Mouse (Mus musculus) thymus, postnatal 14 days (tissue): ENCODE results near the gene Tmod1.

Experiments used
- DNase-seq: peaks from one replicate; pipeline ENCODE4 v3.0.0; 2021

The Tmod1 gene

GRCm38 (mm10) chr4:46038892-46039751 is at the start of gene Tmod1:
Gene Tmod1 (plus strand): TSS chr4:46038935.
- peak; percentile 69 for DNase-seq

GRCm38 (mm10) chr4:45990427-45991135 is 48.2 kb upstream of the Tmod1 start:
- DNase-seq, result no peak

- DNase-seq, result no peak
Measured at GRCm38 (mm10) chr4:45998536-45998935, 40.2 kb upstream of the Tmod1 start.

DNA sequence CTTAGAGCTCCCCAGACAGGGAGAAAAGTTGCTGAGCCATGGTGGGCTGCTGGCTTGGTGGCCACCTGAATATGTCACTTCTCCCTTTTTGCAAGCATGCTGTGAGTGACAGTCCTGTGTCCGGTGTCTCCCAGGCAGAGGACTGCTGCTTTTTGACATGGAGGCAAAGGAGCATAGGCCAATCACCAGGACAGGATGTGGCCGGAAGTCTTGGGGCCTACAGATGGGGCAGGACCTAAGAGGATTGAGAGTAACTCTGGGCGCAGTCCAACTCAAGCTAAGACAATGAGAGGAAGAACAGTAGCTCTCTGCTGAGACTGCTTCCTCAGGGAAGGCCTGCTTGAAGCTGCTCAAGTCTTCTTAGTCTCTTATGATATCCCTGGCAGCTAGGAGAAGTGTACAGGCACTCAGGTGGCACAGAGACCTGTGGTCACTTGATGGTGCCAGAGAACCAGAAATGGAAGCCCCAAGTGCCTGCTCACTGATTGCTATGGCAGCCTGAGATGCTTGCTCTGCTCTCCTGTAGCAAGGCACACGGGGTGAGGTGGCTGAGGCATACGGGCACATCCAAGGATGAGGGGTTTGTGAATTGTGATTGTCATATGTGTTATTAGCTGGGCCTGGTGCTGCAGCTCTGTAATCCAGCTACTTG is 30.5 kb upstream of the Tmod1 start:
- no peak for DNase-seq

DNA sequence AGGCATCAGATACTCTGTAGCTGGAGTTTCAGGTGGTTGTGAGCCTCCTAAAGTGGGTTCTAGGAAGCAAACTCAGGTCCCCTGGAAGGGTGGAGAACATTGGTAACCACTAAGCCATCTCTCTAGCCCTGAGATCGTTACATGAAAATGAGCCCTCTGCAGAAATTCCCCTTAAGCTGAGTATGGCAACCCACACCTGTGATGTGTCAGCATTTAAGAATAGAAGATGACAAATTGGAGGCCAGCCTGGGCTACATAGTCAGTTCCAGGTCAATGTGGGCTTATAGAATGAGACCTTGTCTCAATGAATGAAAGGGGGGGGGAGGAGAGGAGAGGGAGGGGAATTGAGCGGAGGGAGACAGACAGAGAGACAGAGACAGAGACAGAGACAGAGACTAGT is 27.0 kb upstream of the Tmod1 start:
- DNase-seq, result no peak

DNA sequence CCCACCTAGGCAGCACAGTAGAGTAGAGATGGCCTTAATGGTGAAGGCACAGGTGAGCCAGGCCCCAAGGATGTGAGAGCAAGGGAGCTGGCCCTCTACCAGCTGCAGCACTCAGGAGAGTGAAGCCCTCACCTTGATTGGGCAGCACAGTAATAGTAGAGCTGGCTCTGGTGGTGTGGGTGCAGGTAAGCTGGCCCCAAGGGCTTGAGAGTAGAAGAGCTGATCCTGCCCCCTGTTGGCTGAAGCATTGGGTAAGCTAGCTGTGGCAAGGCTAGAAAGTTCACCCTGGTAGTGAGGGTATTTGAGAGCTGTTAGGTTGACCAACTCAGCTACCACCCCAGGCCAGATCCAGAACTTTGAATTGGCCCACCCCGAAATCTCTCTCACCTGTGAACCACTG is 23.1 kb upstream of the Tmod1 start:
- DNase-seq, result no peak

- DNase-seq, result no peak
Measured at GRCm38 (mm10) chr4:46023021-46023481, 15.7 kb upstream of the Tmod1 start.

DNA sequence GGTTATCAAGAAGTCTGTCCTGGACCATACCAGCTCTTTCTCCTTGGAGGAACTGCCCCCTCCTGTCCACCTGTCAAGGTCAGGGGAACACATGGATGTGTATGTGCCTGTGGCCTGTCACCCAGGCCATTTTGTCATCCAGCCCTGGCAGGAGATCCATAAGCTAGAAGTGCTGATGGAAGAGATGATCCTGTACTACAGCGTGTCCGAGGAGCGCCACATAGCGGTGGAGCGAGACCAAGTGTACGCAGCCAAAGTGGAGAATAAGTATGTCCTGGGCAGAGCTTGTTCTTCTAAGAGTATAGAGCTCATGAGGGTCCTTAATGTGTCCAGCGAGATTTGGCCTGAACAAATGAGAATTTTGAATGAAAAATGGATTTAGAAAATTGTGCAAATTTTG is 12.8 kb upstream of the Tmod1 start:
- DNase-seq, result no peak

DNA sequence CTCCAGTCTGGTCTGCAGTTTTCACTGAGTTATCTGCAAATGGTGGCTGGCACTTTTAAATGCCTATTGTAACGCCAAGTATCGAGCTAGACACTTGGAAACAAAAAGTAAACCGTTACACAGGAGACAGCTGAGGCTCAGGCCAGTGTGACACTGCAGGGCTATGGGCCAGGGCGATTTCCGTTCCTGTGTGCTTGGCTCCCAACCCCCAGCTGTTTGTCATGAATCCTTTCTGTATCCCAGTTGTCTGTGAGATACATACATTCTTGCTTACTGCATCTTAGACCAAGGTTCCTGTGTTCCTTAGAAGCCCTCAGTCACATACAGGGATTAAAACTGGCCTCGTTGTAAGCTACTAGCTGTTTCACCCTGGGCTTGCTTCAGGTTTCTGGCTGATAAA is 10.5 kb upstream of the Tmod1 start:
- no peak for DNase-seq

GRCm38 (mm10) chr4:46028781-46029180 is 10.0 kb upstream of the Tmod1 start:
- DNase-seq, result no peak

DNA sequence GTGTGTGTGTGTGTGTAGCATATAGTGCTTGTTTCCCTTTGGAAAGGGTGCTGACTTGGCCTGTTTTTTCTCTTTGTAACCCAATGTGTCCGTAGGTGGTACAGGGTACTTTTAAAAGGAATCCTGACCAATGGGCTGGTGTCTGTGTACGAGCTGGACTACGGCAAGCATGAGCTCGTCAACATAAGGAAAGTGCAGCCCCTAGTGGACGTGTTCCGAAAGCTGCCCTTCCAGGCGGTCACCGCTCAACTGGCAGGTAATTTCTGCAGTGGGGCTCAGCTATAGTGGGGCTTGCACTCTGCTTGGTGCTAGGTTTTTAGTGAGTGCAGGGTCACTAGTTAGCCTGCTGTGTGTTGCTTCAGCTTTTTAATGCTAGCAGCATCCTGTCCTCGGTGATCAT is 9.2 kb upstream of the Tmod1 start:
- DNase-seq, result no peak

DNA sequence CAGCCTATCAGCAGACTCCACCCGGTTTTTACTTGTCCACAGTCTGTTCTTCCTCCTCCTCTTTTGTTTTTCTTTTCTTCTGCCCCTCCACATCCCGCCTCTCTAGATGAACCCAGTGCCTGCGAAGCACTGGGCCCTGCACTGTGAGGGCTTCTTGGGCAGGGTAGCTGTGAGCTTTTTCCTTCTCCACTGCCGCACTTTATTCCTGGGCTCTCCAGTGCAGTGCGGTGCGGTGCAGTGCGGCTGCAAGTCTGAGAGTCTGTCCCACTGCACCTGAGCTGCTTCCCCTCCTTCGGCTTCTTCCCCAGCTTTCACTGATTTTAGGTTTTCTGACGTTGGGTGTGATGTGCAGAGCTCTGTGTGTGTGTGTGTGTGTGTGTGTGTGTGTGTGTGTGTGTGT is 6.3 kb upstream of the Tmod1 start:
- DNase-seq, result no peak

GRCm38 (mm10) chr4:46033197-46033596 is 5.5 kb upstream of the Tmod1 start:
- DNase-seq, result no peak

DNA sequence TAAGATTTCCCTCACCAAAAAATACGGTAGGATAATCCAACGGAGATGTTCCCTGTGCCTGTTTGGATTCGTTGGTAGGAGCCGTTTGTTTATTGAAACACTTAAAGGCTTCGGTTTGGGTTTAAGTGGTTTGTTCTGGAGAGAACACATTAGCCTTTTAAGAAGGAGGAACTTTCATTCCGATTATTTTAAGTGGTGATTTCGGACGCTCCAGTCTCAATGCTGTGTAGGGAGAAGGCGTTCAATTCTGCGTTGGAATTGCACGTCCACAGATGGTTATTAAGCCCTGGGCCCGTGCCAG is 194 bp upstream of the Tmod1 start:
- no peak for DNase-seq

DNA sequence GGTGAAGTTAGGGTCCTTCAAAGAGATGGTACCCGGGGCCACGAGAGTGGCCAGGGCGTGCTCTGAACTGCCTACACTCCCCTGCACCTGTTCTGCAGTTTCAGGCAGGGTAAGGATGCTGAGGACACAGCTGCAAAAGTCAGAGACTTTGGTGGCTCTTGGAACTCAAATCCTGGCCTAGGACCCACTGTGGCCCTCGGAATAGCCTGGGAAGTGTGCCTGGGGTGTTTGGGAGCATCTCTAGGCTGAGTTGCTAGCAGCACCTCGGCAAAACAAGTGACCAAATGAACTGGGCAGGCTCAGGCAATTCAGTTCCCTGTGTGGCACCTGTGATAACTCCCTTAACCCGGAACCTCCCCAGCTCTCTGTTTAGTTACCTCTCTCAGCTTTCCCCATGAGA is 1.2 kb downstream of the Tmod1 start:
- DNase-seq, result no peak

DNA sequence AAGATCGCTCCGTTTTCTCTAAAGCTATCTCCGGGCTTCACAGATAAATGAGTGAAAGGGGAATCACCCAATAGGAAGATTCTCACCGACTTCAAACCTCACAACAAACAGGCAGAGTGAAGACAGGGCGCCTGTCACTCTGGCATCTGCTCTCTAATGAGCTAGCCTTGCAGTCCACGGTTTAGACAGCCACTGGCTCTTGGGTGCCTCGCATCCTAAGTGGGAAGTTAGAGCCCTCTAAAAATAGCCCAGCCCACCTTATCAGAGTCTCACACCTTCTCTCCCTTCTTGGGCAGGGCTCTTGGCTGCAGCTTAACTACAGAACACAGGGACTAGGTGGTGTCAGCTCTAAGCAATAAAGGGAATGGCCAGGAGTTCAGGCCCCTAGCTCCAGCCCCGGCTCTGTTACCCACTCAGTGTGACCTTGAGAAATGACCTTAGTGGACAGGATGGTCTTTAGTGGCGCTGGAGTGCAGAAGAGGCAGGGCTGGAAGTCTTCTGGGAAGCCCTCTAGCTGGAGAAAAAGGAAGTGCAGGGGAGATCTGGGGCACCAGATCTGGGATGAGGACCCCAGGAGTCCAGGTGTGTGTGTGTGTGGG is 2.0 kb downstream of the Tmod1 start:
- DNase-seq, result peak; percentile 19

- no peak for DNase-seq
Measured at GRCm38 (mm10) chr4:46041761-46042504, 3.2 kb downstream of the Tmod1 start.

DNA sequence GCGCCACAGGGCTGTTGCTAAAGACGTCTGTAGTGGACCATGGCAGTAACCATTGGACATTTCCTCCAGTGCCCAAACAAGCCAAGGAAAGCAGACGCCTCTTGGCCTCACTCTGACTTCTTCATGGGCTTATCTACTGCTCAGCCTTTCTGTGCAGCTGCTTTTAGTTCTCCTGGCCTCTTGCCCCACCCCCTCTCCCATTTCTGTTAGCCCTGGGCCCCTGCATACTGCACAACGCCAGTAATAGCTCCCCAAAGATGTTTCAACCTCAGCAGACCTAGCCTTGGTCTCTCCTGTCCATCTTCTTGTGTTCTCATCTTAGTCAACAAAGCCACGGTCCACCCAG is 3.7 kb downstream of the Tmod1 start:
- DNase-seq, result no peak

- no peak for DNase-seq
Measured at GRCm38 (mm10) chr4:46043361-46043760, 4.6 kb downstream of the Tmod1 start.

DNA sequence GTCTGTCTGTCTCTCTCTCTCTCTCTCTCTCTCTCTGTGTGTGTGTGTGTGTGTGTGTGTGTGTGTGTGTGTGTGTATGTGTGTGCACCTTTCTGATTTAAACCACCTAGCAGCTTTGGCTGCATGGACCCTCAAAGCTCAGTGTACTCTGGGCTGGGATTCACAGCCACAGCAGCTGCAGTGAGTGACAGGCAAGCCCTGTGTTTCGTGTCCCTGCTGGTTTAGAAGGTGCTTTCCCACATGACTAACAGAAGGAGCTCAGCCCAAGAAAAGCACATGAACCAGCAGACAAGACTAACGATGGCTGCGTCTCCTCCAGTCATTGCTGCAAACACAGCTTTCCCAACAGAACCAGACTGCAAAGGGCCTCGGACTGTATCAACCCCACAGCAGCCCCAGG is 9.2 kb downstream of the Tmod1 start:
- DNase-seq, result no peak

DNA sequence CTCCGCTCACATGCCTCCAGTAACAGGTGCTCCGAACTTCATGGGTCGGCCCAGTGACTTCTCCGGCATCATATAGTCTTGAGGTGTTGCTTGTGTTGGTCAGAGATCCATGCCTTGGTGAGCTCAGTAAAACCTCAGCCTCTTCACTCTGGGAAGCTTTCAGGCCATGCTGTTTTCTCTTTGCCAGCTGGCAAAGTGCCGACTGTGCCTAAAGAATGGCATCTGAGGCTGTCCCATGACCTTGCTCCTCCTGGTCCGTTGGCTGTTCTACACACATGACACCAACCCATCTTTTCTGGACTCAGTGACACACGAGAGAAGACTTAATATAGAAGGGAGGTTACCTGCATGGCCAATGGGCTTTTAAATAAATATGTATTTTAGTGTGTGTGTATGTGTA is 9.7 kb downstream of the Tmod1 start:
- no peak for DNase-seq

DNA sequence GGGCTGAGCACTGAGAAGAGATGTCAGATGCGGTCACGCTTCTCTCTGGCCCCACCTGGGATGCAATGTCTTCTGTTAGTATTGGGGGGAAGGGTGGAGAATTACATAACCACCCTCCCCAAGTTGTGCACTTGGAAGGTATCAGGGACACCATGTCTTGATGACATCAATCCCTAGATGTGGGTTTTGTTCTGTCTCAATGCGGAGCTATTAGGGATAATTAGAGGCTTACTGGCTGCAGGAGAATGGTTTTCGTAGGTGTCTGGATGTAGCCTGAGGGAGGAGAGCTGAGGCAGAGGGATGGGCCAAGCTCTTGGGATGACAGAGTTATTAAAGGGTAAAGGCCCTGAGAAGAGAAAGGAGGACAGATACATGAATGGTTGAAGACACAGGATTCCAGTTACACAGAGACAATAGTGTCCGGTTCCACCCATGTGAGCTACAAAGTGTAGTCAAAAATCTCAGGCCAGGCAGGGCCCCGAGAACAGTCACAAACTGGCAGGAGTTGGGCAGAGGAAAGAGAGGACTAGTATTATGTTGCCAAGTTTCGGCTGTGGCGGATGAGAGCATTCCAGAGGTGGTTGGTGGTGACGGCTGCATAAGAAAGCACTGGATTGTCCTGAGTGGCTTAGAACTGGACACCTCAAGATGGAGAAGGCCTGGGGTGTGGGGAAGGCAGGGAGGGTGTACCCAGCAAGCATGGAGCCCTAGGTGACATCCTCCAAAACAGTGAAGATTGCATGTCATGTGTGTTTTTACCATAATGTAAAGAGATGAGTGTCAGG is 14.8 kb downstream of the Tmod1 start:
- no peak for DNase-seq
